Mouse (Mus musculus) kidney, adult 18-20 months (tissue): ENCODE data around the gene Ptms.

ENCODE experiments used
- DNase-seq: peaks from one replicate; pipeline ENCODE4 v3.0.0; 2021

The Ptms gene

GRCm38 (mm10) chr6:124925941-124926340, 6.0 kb upstream of the Ptms start:
- DNase-seq, result peak; percentile 32

- DNase-seq, result peak; percentile 48
These were observed 5.4 kb upstream of the Ptms start for GRCm38 (mm10) chr6:124925173-124925793.

GRCm38 (mm10) chr6:124921539-124921938, 1.6 kb upstream of the Ptms start:
- DNase-seq, result no peak

GRCm38 (mm10) chr6:124920318-124921085, 599 bp upstream of the Ptms start:
- peak; percentile 24 for DNase-seq

GRCm38 (mm10) chr6:124918890-124919627, 844 bp downstream of the Ptms start:
- no peak for DNase-seq

GRCm38 (mm10) chr6:124918331-124918690, 1.6 kb downstream of the Ptms start:
- DNase-seq, result no peak

GRCm38 (mm10) chr6:124917518-124918330, 2.2 kb downstream of the Ptms start:
- peak; percentile 90 for DNase-seq

- peak; percentile 95 for DNase-seq
These were observed 3.0 kb downstream of the Ptms start for GRCm38 (mm10) chr6:124916695-124917517.

- peak; percentile 71 for DNase-seq
These were observed 3.8 kb downstream of the Ptms start for GRCm38 (mm10) chr6:124915942-124916694.

- DNase-seq, result peak; percentile 75
These were observed 4.6 kb downstream of the Ptms start for GRCm38 (mm10) chr6:124915160-124915941.

GRCm38 (mm10) chr6:124914511-124914910, 5.4 kb downstream of the Ptms start:
- no peak for DNase-seq

- DNase-seq, result peak; percentile 69
These were observed 6.1 kb downstream of the Ptms start for GRCm38 (mm10) chr6:124913721-124914285.

GRCm38 (mm10) chr6:124913214-124913613, 6.7 kb downstream of the Ptms start:
- DNase-seq, result no peak

- no peak for DNase-seq
These were observed 8.2 kb downstream of the Ptms start, which contains the start of gene Lag3 for GRCm38 (mm10) chr6:124911533-124912218. Lag3 (minus strand) TSS chr6:124911705.

GRCm38 (mm10) chr6:124910032-124910431, 9.9 kb downstream of the Ptms start:
- DNase-seq, result no peak

GRCm38 (mm10) chr6:124907767-124908166, 12.1 kb downstream of the Ptms start:
- no peak for DNase-seq

- no peak for DNase-seq
These were observed 14.7 kb downstream of the Ptms start for GRCm38 (mm10) chr6:124904991-124905860.
